Mouse (Mus musculus): ENCODE results near the gene Ppif. TPM values are rescaled to one million over a fixed set of nuclear protein-coding genes. Genes with fewer than 3 reads are reported as not detected.

Gene Ppif
- polyA plus RNA-seq, 1 experiment: 11.6 TPM

DNA sequence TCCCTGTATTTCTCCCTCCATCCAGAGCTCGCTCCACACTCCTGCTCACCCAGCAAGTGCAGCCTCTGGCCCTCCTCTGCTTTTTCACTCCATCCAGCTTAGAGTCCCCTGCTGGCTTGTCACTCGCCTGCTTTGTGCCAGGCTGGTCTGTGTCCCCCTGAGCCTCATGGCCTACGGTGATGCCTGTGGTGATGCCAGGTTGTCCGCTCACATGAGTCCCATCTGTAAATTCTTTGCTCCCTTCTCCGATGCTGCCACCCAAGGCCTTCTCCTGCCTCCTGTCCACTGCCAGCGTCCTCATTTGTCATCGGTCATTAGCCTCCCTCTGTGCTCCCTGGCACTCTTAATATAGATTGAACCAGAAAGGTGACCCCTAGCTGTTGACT is 29.7 kb upstream of the Ppif start:
- Histone ChIP-seq H3K27ac (ENCODE audit: insufficient read depth, low read length) (no peak overlapping the region), H3K4me1 (ENCODE audit: control insufficient read depth, insufficient read depth, low read length) (no peaks in the 10 kb centered on the region), H3K4me3 (ENCODE audit: insufficient read depth, low read length) (no peak overlapping the region)
- TF ChIP-seq POLR2A (IDR thresholded peaks at IDR 0.05; ENCODE audit: low read depth, low read length): no peak
- TF ChIP-seq CTCF (IDR thresholded peaks at IDR 0.05; ENCODE audit: borderline replicate concordance, insufficient read depth, low read length): no peak

- H3K27ac ChIP-seq (ENCODE audit: insufficient read depth, low read length): no peak overlapping the region
These were observed 28.5 kb upstream of the Ppif start for GRCm38 (mm10) chr14:25665314-25665970.

GRCm38 (mm10) chr14:25666668-25667376 is 27.1 kb upstream of the Ppif start:
- no peaks in the 10 kb centered on the region for H3K4me1 ChIP-seq (ENCODE audit: control insufficient read depth, insufficient read depth, low read length)
- TF ChIP-seq POLR2A (IDR thresholded peaks at IDR 0.05; ENCODE audit: low read depth, low read length) (no peak), CTCF (IDR thresholded peaks at IDR 0.05; ENCODE audit: borderline replicate concordance, insufficient read depth, low read length) (no peak)
- H3K4me3 ChIP-seq (ENCODE audit: insufficient read depth, low read length): no peak overlapping the region
- no peak overlapping the region for H3K27ac ChIP-seq (ENCODE audit: insufficient read depth, low read length)

More at GRCm38 (mm10) chr14:25665314-25665970, 28.5 kb upstream of the Ppif start:
- TF ChIP-seq CTCF (IDR thresholded peaks at IDR 0.05; ENCODE audit: borderline replicate concordance, insufficient read depth, low read length): no peak
- no peak for TF ChIP-seq POLR2A (IDR thresholded peaks at IDR 0.05; ENCODE audit: low read depth, low read length)
- H3K4me1 ChIP-seq (ENCODE audit: control insufficient read depth, insufficient read depth, low read length): no peaks in the 10 kb centered on the region
- no peak overlapping the region for H3K4me3 ChIP-seq (ENCODE audit: insufficient read depth, low read length)

- Histone ChIP-seq H3K27ac (ENCODE audit: insufficient read depth, low read length) (no peak overlapping the region), H3K4me3 (ENCODE audit: insufficient read depth, low read length) (no peak overlapping the region), H3K4me1 (ENCODE audit: control insufficient read depth, insufficient read depth, low read length) (no peaks in the 10 kb centered on the region)
- TF ChIP-seq CTCF (IDR thresholded peaks at IDR 0.05; ENCODE audit: borderline replicate concordance, insufficient read depth, low read length) (no peak), POLR2A (IDR thresholded peaks at IDR 0.05; ENCODE audit: low read depth, low read length) (no peak)
These were observed 26.4 kb upstream of the Ppif start for GRCm38 (mm10) chr14:25667587-25667986.

DNA sequence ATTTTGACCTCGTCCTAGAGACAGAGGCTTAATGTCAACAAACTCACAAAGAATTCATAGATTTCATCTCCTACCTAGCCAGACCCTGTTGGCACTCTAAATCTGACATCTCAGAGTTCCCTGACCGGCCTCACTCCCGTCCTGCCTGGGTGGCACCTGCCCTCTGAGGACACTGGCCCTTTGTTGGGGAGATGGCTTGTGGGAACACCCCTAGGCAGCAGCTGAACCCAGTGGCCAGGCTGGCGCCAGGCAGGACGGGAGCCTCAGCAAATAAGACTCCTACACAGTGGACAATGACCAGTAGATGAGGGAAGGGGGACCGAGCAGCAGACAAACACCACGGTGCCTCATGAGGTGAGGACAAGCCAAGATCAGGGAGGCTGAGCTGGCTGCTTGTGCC is 14.3 kb upstream of the Ppif start:
- no peaks in the 10 kb centered on the region; the same call in 1 of the 2 replicates for H3K4me1 ChIP-seq (ENCODE audit: control insufficient read depth, insufficient read depth, low read length)
- no peak overlapping the region for H3K27ac ChIP-seq (ENCODE audit: insufficient read depth, low read length)
- TF ChIP-seq POLR2A (IDR thresholded peaks at IDR 0.05; ENCODE audit: low read depth, low read length) (no peak), CTCF (IDR thresholded peaks at IDR 0.05; ENCODE audit: borderline replicate concordance, insufficient read depth, low read length) (no peak)
- H3K4me3 ChIP-seq (ENCODE audit: insufficient read depth, low read length): no peak overlapping the region

DNA sequence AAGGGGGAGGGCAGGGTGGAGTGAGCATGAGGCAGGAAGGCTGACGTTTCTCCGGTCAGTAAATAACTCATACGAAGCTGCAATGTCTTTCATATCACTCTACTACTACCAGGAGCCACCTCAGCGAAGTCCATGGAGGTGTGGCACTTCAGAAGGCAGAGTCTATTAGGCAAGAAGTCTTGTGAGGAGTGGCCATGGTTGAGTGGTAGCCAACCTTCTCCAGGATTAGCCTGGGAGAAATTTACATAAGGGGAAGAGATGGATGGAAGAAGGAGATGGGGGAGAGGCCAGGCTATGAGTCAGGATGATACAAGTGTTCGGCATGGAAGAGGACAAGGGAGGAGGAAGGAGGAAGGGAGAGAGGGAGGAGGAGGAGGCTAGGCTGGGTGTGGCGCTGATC is 11.9 kb upstream of the Ppif start:
- no peak overlapping the region for H3K4me3 ChIP-seq (ENCODE audit: insufficient read depth, low read length)
- TF ChIP-seq CTCF (IDR thresholded peaks at IDR 0.05; ENCODE audit: borderline replicate concordance, insufficient read depth, low read length) (no peak), POLR2A (IDR thresholded peaks at IDR 0.05; ENCODE audit: low read depth, low read length) (no peak)

DNA sequence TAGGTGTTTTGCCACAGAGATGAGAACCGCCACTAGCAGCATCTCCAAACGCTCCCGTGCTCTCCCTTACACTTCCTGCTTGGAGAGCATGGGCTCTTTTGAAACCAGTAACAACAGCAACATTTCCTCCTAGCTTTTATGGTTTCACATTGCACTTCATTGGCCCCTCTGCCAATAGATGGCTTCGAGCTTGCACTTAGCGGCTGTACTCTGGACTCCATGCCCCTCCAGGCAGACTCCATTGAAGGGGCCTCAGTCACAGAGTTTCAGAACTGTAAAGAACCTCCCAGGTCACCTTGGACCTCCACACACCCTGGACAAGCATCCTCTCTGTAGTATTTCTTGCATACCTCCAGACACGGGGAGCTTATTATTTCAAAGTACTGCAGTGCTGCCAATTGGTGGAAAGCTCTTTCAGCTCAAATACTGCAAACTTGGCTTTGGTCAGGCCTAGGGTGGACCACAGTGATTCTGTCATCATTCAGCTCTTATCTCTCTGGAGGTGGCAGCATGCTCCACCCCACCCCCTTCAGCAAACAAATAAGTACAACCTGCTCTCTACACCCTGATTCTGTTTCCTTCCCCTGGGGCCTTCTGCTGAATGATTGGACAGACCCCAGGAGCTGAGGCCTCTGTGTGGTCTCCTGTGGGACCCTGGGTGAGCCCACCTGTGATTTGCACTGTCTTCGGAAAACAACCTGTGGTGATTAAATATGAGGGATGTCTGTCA is 7.6 kb upstream of the Ppif start:
- H3K27ac ChIP-seq (ENCODE audit: insufficient read depth, low read length): no peak overlapping the region

More for the DNA sequence above, 11.9 kb upstream of the Ppif start:
- H3K27ac ChIP-seq (ENCODE audit: insufficient read depth, low read length): no peak overlapping the region
- no peaks in the 10 kb centered on the region; the same call in 1 of the 2 replicates for H3K4me1 ChIP-seq (ENCODE audit: control insufficient read depth, insufficient read depth, low read length)

DNA sequence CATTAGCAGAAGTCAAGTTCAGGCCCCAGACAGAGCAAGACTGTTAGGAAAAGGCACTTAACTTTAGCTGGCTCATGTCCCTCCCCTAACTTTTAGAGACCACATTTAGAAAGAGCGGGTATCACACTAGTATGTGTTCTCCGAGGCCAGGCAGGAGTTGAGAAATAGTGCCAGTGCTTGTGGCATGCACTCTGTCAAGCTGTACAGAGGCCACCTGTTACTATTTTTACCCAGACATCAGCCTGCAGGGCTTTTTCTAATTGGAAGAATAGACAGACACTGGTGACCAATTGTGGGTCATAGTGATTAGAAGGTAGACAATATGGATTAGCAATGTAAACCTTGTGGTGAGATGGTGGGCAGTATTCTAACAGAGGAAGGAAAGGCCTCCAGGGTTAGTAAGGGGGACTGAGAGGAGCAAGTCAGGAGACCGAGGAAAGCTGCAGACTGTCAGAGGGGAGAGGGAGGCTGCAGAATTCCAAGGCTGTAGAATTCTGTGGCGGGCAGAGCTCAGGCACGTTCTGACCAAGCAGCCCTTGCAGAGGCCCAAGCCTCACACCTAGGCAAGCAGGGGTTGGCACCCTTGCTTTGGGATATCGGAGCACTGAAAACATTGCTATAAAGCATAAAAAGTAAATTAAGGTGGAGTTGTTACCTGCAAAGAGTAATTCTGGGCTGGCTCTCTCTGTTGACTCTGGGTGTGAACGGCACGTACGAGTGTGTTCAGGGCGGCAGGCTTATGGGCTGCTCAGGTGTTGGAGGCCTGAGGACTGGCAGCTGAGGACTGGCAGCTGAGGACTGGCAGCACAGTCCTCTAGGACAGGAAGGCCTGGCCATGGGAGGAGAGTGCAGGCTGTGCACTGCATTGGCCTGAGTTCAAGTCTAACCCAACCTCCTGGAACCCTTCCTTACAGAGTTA is 6.7 kb upstream of the Ppif start:
- Histone ChIP-seq H3K27ac (ENCODE audit: insufficient read depth, low read length) (no peak overlapping the region), H3K4me3 (ENCODE audit: insufficient read depth, low read length) (no peak overlapping the region), H3K4me1 (ENCODE audit: control insufficient read depth, insufficient read depth, low read length) (no peaks in the 10 kb centered on the region)
- no peak for TF ChIP-seq POLR2A (IDR thresholded peaks at IDR 0.05; ENCODE audit: low read depth, low read length)
- TF ChIP-seq CTCF (IDR thresholded peaks at IDR 0.05; ENCODE audit: borderline replicate concordance, insufficient read depth, low read length): no peak

More for the DNA sequence above, 7.6 kb upstream of the Ppif start:
- TF ChIP-seq CTCF (IDR thresholded peaks at IDR 0.05; ENCODE audit: borderline replicate concordance, insufficient read depth, low read length) (no peak), POLR2A (IDR thresholded peaks at IDR 0.05; ENCODE audit: low read depth, low read length) (no peak)
- H3K4me1 ChIP-seq (ENCODE audit: control insufficient read depth, insufficient read depth, low read length): no peaks in the 10 kb centered on the region; the same call in 1 of the 2 replicates
- no peak overlapping the region for H3K4me3 ChIP-seq (ENCODE audit: insufficient read depth, low read length)
